Mouse (Mus musculus) left cerebral cortex, postnatal 36 days (tissue): Measurements from ENCODE around the gene A630023A22Rik. TPM values are rescaled to one million over a fixed set of nuclear protein-coding genes. Genes with fewer than 3 reads are reported as not detected.
A peak's percentile ranks its signal among the peaks of the same experiment; 100 is the strongest.

Experiments
- DNase-seq, 2 experiments: peaks; one replicate each; pipeline ENCODE4 v3.0.0; 2021 to 2022; ENCODE audit warnings: low spot score in 2 of 2, mixed read lengths in 1 of 2
- intact Hi-C: fragments of 180-260 bp; cut with DNase I; formaldehyde crosslinking; loops from one replicate; pipeline ENCODE4 v1.15.1; 2025
- total RNA-seq, 2 experiments: library from RNA; stranded (reverse); gene quantifications; 2 replicates each; pipeline ENCODE4 v1.2.3; 2021

Gene A630023A22Rik
- total RNA-seq, 2 experiments from 2014 or later = not detected

GRCm38 (mm10) chr14:34089796-34090195 is 12.8 kb downstream of the A630023A22Rik start:
- no peak for DNase-seq
- intact Hi-C loops = loop anchor here (10.0 kb wide), 2 partner anchors 285 to 685 kb away; partner anchors contain the start of genes Mmrn2 and Sncg

- intact Hi-C loops = loop anchor here (10.0 kb wide), 2 partner anchors 287 to 687 kb away; partner anchors contain the start of genes Mmrn2 and Sncg
- DNase-seq = no peak
Observed at GRCm38 (mm10) chr14:34087856-34088398, 14.6 kb downstream of the A630023A22Rik start.

GRCm38 (mm10) chr14:34086806-34087205 is 15.7 kb downstream of the A630023A22Rik start:
- DNase-seq = no peak
- intact Hi-C loops = loop anchor here (10.0 kb wide), 2 partner anchors 288 to 688 kb away; partner anchors contain the start of genes Mmrn2 and Sncg

- intact Hi-C loops = loop anchor here (10.0 kb wide), 2 partner anchors 289 to 689 kb away; partner anchors contain the start of genes Mmrn2 and Sncg
- no peak for DNase-seq
Observed at GRCm38 (mm10) chr14:34085731-34086130, 16.8 kb downstream of the A630023A22Rik start, which contains the start of gene Anxa8. TSS of gene Anxa8 (plus strand) at chr14:34085981.

- intact Hi-C loops = loop anchor here (2.0 to 10.0 kb wide), 4 partner anchors 24 to 694 kb away; partner anchors contain the start of genes Mmrn2 and Sncg
- DNase-seq = peak; percentile 41 to 63
Observed at GRCm38 (mm10) chr14:34080321-34080997, 22.1 kb downstream of the A630023A22Rik start.

GRCm38 (mm10) chr14:34078293-34078692 is 24.3 kb downstream of the A630023A22Rik start:
- intact Hi-C loops = no loop called here
- no peak for DNase-seq

- DNase-seq = no peak
- intact Hi-C loops = no loop called here
Observed at GRCm38 (mm10) chr14:34077222-34077621, 25.3 kb downstream of the A630023A22Rik start.

GRCm38 (mm10) chr14:34075346-34075745 is 27.2 kb downstream of the A630023A22Rik start:
- no peak for DNase-seq
- intact Hi-C loops = no loop called here

- no peak for DNase-seq
- intact Hi-C loops = no loop called here
Observed at GRCm38 (mm10) chr14:34071665-34072064, 30.9 kb downstream of the A630023A22Rik start.

GRCm38 (mm10) chr14:34052516-34052915 is 50.0 kb downstream of the A630023A22Rik start, which contains the start of gene Antxrl:
TSS of gene Antxrl (plus strand) at chr14:34052707.
- intact Hi-C loops = no loop called here

GRCm38 (mm10) chr14:34050101-34050779 is 52.3 kb downstream of the A630023A22Rik start:
- DNase-seq = no peak
- intact Hi-C loops = no loop called here

More at GRCm38 (mm10) chr14:34052516-34052915, 50.0 kb downstream of the A630023A22Rik start, which contains the start of gene Antxrl:
- no peak for DNase-seq

GRCm38 (mm10) chr14:34043341-34043740 is 59.2 kb downstream of the A630023A22Rik start:
- DNase-seq = no peak
- intact Hi-C loops = no loop called here

GRCm38 (mm10) chr14:34041241-34041640 is 61.3 kb downstream of the A630023A22Rik start:
- intact Hi-C loops = no loop called here
- DNase-seq = no peak

GRCm38 (mm10) chr14:34033841-34034610 is 68.5 kb downstream of the A630023A22Rik start:
- intact Hi-C loops = no loop called here
- no peak for DNase-seq

- intact Hi-C loops = no loop called here
- no peak for DNase-seq
Observed at GRCm38 (mm10) chr14:34026710-34027109, 75.8 kb downstream of the A630023A22Rik start.

GRCm38 (mm10) chr14:34016938-34017337 is 85.6 kb downstream of the A630023A22Rik start:
- intact Hi-C loops = no loop called here

GRCm38 (mm10) chr14:34016381-34016780 is 86.2 kb downstream of the A630023A22Rik start, which contains the start of gene Gm5460:
TSS of gene Gm5460 (plus strand) at chr14:34016758.
- no peak for DNase-seq
- intact Hi-C loops = no loop called here

More at GRCm38 (mm10) chr14:34016938-34017337, 85.6 kb downstream of the A630023A22Rik start:
- no peak for DNase-seq

- intact Hi-C loops = no loop called here
- no peak for DNase-seq
Observed at GRCm38 (mm10) chr14:34015063-34015462, 87.5 kb downstream of the A630023A22Rik start, which contains the start of gene Gm30083. TSS of gene Gm30083 (minus strand) at chr14:34015182.

- DNase-seq = no peak
- intact Hi-C loops = no loop called here
Observed at GRCm38 (mm10) chr14:34002358-34002757, 100.2 kb downstream of the A630023A22Rik start.
